Mouse (Mus musculus): ENCODE results near the gene H2-Ke6. TPM values are rescaled to one million over a fixed set of nuclear protein-coding genes. Genes with fewer than 3 reads are reported as not detected.

Gene H2-Ke6
- total and polyA plus RNA-seq, 3 experiments: 20.8 to 47.1 (median 31.7) TPM

DNA sequence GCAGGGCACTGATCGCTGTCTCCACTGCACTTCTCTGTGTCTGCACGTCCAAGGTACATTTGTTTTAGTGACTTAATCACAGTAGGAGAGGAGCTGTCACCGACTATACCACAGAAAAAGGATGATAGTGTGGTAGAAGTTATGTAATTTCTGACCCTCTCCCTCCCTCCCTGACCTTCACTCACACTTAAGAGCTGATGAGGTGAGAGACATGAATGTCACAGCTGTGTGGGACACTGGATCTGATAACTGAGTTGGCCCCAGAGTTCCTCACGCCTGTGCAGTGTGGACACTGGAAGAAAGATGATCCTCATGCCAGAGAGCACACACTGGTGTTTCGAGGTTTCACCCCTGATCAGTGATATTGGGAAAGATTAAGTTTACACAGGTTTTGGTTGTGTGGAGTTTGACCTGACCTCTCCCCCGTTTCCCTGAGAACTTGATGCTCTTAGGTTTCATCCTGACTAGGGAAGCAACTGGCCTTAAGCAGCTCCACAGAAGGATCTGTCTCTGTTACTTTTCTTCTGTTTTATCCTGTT, 48.3 kb downstream of the H2-Ke6 start:
- no peak overlapping the region for H3K4me2 ChIP-seq (ENCODE audit: insufficient read depth, low read depth, poor library complexity, severe bottlenecking)
- H3K4me1 ChIP-seq (ENCODE audit: control insufficient read depth in 1 of 2, insufficient read depth in 2 of 2): peaks cover 6 to 18% of the 10 kb centered on the region in 2 experiments; a peak in 3 of 4 replicates
- no peak for DNase-seq (ENCODE audit: extremely low read depth)
- H3K27ac ChIP-seq (ENCODE audit: insufficient read depth, low read depth): no peak overlapping the region
- H3K36me3 ChIP-seq (replicated peaks in 1 of 2; ENCODE audit: control insufficient read depth in 1 of 2, insufficient read depth in 1 of 2, low read length in 1 of 2): peaks cover 0 to 7% of the 10 kb centered on the region in 2 experiments
- no peak for TF ChIP-seq CHD2 (IDR thresholded peaks at IDR 0.05; ENCODE audit: low read length)
- TF ChIP-seq PAX5 (IDR thresholded peaks at IDR 0.05; ENCODE audit: low read length): no peak
- TF ChIP-seq IRF4 (IDR thresholded peaks at IDR 0.05; ENCODE audit: low read depth, low read length): no peak
- no peak for TF ChIP-seq BHLHE40 (IDR thresholded peaks at IDR 0.05; ENCODE audit: low read depth, low read length)
- no peak for TF ChIP-seq ELF1 (IDR thresholded peaks at IDR 0.05; ENCODE audit: low read depth, low read length)
- TF ChIP-seq MAFK (IDR thresholded peaks at IDR 0.05; ENCODE audit: insufficient replicate concordance, low read length): no peak
- TF ChIP-seq HCFC1 (IDR thresholded peaks at IDR 0.05; ENCODE audit: low read depth, low read length): no peak
- no peak for TF ChIP-seq JUN (IDR thresholded peaks at IDR 0.05; ENCODE audit: insufficient read depth, low read depth, low read length)
- TF ChIP-seq ZMIZ1 (IDR thresholded peaks at IDR 0.05; ENCODE audit: low read depth, low read length): no peak
- TF ChIP-seq RCOR1 (conservative IDR thresholded peaks at IDR 0.05; ENCODE audit: low read depth, low read length): no peak
- TF ChIP-seq TCF12 (IDR thresholded peaks at IDR 0.05; ENCODE audit: low read depth, low read length): no peak
- TF ChIP-seq ZKSCAN1 (IDR thresholded peaks at IDR 0.05; ENCODE audit: borderline replicate concordance, low read depth, low read length): no peak
- no peak for TF ChIP-seq SMC3 (IDR thresholded peaks at IDR 0.05; ENCODE audit: low read depth, low read length)
- no peak for TF ChIP-seq E2F4 (IDR thresholded peaks at IDR 0.05; ENCODE audit: insufficient replicate concordance, low read depth, low read length)
- dilution Hi-C loops (cut with MboI; ENCODE audit: extremely low pct_ligation_motif_present, extremely low pct_unique_long_range_greater_than_20kb, low sequenced_read_pairs) (no loop called here), in situ Hi-C loops (cut with MboI; ENCODE audit: low pct_ligation_motif_present, low pct_unique_long_range_greater_than_20kb, low sequenced_read_pairs) (loop anchor here (25.0 kb wide), 1 partner anchor 1483 kb away; the partner anchor contains the start of gene H2-Q10)
- no peaks in the 10 kb centered on the region for H3K27me3 ChIP-seq (replicated peaks)
- H3K4me3 ChIP-seq (replicated peaks in 1 of 3; ENCODE audit: low read depth in 2 of 3, low read length in 2 of 3, poor library complexity in 1 of 3): no peak overlapping the region
- no peaks in the 10 kb centered on the region for H3K79me2 ChIP-seq (replicated peaks; ENCODE audit: control insufficient read depth, extremely low read depth, insufficient read depth, poor library complexity, severe bottlenecking)
- no peaks in the 10 kb centered on the region for H3K9me3 ChIP-seq (replicated peaks; ENCODE audit: low read length)
- H3K9ac ChIP-seq (ENCODE audit: insufficient read depth, low read depth): no peak overlapping the region

DNA sequence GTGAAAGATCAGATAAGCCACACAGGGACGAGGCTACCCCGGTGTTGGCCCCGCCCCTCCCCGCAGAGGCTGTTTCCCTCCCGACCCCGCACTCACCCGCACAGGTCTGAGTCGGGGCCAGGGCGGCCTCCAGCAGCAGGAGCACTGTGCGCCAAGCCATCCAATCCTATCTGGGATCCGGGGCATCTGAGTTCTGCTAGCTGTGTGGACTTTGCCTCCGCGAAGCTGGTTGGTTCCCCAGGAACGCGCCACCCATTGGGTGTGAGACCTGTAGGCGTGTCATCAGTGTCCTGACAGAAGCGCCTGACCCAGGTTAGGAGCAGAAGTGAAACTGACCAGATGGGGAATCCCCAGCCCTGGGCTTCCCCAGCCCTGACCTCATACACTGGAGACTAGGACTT, 49.2 kb downstream of the H2-Ke6 start:
- DNase-seq (ENCODE audit: extremely low read depth): peak; percentile 99
- in situ Hi-C loops (cut with MboI; ENCODE audit: low pct_ligation_motif_present, low pct_unique_long_range_greater_than_20kb, low sequenced_read_pairs) (loop anchor here (25.0 kb wide), 1 partner anchor 1484 kb away; the partner anchor contains the start of gene H2-Q10), dilution Hi-C loops (cut with MboI; ENCODE audit: extremely low pct_ligation_motif_present, extremely low pct_unique_long_range_greater_than_20kb, low sequenced_read_pairs) (no loop called here)
- H3K27me3 ChIP-seq (replicated peaks): no peaks in the 10 kb centered on the region
- peak overlapping the region; percentile 16; the same call in 1 of the 2 replicates for H3K27ac ChIP-seq (ENCODE audit: insufficient read depth, low read depth)
- H3K9ac ChIP-seq (ENCODE audit: insufficient read depth, low read depth): peak overlapping the region; percentile 31
- no peaks in the 10 kb centered on the region for H3K79me2 ChIP-seq (replicated peaks; ENCODE audit: control insufficient read depth, extremely low read depth, insufficient read depth, poor library complexity, severe bottlenecking)
- H3K4me2 ChIP-seq (ENCODE audit: insufficient read depth, low read depth, poor library complexity, severe bottlenecking): no peak overlapping the region
- peak overlapping the region; percentile 52 to 70 (median 69) for H3K4me3 ChIP-seq (replicated peaks in 1 of 3; ENCODE audit: low read depth in 2 of 3, low read length in 2 of 3, poor library complexity in 1 of 3)
- peaks cover 0 to 12% of the 10 kb centered on the region in 2 experiments for H3K36me3 ChIP-seq (replicated peaks in 1 of 2; ENCODE audit: control insufficient read depth in 1 of 2, insufficient read depth in 1 of 2, low read length in 1 of 2)
- H3K9me3 ChIP-seq (replicated peaks; ENCODE audit: low read length): no peaks in the 10 kb centered on the region
- H3K4me1 ChIP-seq (ENCODE audit: control insufficient read depth in 1 of 2, insufficient read depth in 2 of 2): peaks cover 6 to 18% of the 10 kb centered on the region in 2 experiments; a peak in 3 of 4 replicates
- TF ChIP-seq ELF1 (IDR thresholded peaks at IDR 0.05; ENCODE audit: low read depth, low read length) (no peak; the same call in 1 of the 2 replicates), MYC (IDR thresholded peaks at IDR 0.05; ENCODE audit: low read depth, low read length) (0 out of 2 replicates have a peak, but pooled peaks have one; percentile 60), TBP (conservative IDR thresholded peaks at IDR 0.05; ENCODE audit: low read depth, low read length) (peak; percentile 78), MXI1 (IDR thresholded peaks at IDR 0.05; ENCODE audit: low read depth, low read length) (no peak; the same call in 1 of the 2 replicates), IRF4 (IDR thresholded peaks at IDR 0.05; ENCODE audit: low read depth, low read length) (peak; percentile 98), BHLHE40 (IDR thresholded peaks at IDR 0.05; ENCODE audit: low read depth, low read length) (peak; percentile 63), UBTF (IDR thresholded peaks at IDR 0.05; ENCODE audit: low read depth, low read length) (no peak), ZC3H11A (IDR thresholded peaks at IDR 0.05; ENCODE audit: low read depth, low read length) (no peak), ZKSCAN1 (IDR thresholded peaks at IDR 0.05; ENCODE audit: borderline replicate concordance, low read depth, low read length) (no peak), RCOR1 (conservative IDR thresholded peaks at IDR 0.05; ENCODE audit: low read depth, low read length) (peak; percentile 37; the same call in 1 of the 2 replicates), CTCF (conservative IDR thresholded peaks at IDR 0.05 in 1 of 2, IDR thresholded peaks at IDR 0.05 in 1 of 2; ENCODE audit: low read depth in 2 of 2, low read length in 2 of 2) (no peak), ZMIZ1 (IDR thresholded peaks at IDR 0.05; ENCODE audit: low read depth, low read length) (peak; percentile 72), NRF1 (IDR thresholded peaks at IDR 0.05; ENCODE audit: low read depth, low read length) (no peak), USF1 (IDR thresholded peaks at IDR 0.05; ENCODE audit: low read depth, low read length) (no peak), ETS1 (conservative IDR thresholded peaks at IDR 0.05; ENCODE audit: low read depth, low read length) (peak; percentile 95), NELFE (IDR thresholded peaks at IDR 0.05; ENCODE audit: low read depth, low read length) (peak; percentile 66; the same call in 1 of the 2 replicates), MAFK (IDR thresholded peaks at IDR 0.05; ENCODE audit: insufficient replicate concordance, low read length) (no peak), CHD1 (IDR thresholded peaks at IDR 0.05; ENCODE audit: low read depth, low read length) (no peak), PAX5 (IDR thresholded peaks at IDR 0.05; ENCODE audit: low read length) (no peak), MAZ (IDR thresholded peaks at IDR 0.05; ENCODE audit: low read depth, low read length) (no peak), SMC3 (IDR thresholded peaks at IDR 0.05; ENCODE audit: low read depth, low read length) (no peak), GABPA (IDR thresholded peaks at IDR 0.05; ENCODE audit: insufficient replicate concordance, low read depth, low read length) (no peak), JUN (IDR thresholded peaks at IDR 0.05; ENCODE audit: insufficient read depth, low read depth, low read length) (peak; percentile 71), ZNF384 (IDR thresholded peaks at IDR 0.05; ENCODE audit: low read depth, low read length) (no peak), JUND (conservative IDR thresholded peaks at IDR 0.05; ENCODE audit: low read depth, low read length) (peak; percentile 45; the same call in 1 of the 2 replicates)
